Mouse (Mus musculus): ENCODE results near the gene Lurap1l.
"Not testable (repeated sequence)": the region's sequence is repeated elsewhere in the genome, so short reads cannot be mapped to it uniquely, and the experiment has no call there.

Lurap1l gene

DNA sequence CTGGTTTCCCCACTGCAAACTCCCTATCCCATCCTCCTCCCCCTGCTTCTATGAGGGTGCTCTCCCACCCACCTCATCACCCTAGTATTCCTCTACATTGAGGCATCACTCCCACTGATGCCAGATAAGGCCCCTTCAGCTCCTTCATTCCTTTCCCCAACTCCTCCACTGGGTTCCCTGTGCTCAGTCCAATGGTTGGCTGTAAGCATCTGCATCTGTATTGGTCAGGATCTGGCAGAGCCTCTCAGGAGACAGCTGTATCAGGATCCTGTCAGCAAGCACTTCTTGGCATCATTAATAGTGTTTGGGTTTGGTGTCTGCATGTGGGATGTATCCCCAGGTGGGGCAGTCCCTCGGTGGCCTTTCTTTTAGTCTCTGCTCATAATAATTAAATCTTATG, 6.7 kb downstream of the Lurap1l start:
- not testable (repeated sequence) for DNase-seq (ENCODE audit: extremely low spot score, low read depth, low spot score)

- no peak for DNase-seq (ENCODE audit: extremely low spot score, low read depth, low spot score)
Measured at GRCm38 (mm10) chr4:80917812-80918211, 7.4 kb downstream of the Lurap1l start.

- no peak for DNase-seq (ENCODE audit: extremely low spot score, low read depth, low spot score)
Measured at GRCm38 (mm10) chr4:80918526-80919129, 8.2 kb downstream of the Lurap1l start.

GRCm38 (mm10) chr4:80919217-80919867, 8.9 kb downstream of the Lurap1l start:
- DNase-seq (ENCODE audit: extremely low spot score, low read depth, low spot score) = no peak

GRCm38 (mm10) chr4:80921646-80922489, 11.4 kb downstream of the Lurap1l start:
- DNase-seq (ENCODE audit: extremely low spot score, low read depth, low spot score) = no peak

GRCm38 (mm10) chr4:80922654-80923053, 12.2 kb downstream of the Lurap1l start:
- no peak for DNase-seq (ENCODE audit: extremely low spot score, low read depth, low spot score)

- no peak for DNase-seq (ENCODE audit: extremely low spot score, low read depth, low spot score)
Measured at GRCm38 (mm10) chr4:80924815-80925214, 14.4 kb downstream of the Lurap1l start.

DNA sequence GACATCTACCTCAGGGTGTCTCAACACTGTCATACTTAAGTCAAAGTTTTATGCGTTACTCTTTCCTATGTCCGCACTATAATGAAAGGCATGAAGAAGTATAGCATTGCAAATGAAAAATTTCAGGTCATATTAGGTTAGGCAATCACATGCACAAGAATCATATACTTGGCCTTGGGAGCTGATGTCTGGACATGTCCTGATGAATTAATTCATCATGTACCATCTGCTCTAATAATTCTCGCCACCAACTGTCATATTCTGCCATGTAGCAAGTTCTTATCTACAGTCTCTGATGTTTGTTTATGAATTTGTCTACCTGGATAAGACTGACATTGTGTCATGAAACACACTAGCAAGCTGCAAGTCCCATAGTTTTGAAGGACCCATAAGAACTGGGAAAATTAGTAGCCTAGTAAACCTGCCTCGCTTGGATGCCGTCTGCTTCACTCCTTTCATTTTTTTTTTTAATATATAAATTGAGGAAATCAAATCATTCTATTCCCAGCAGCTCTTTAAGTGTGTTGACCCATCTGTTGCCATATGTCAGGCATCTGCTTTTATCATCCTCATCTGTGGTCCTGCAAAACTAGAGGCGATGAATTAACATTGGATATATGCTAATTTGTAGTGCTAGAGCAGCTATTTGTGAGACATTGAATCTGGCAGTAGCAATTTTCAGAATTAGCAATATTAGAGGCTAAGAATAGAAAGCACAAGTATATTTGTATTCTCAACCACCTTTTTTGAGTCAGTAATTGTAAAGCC, 15.5 kb downstream of the Lurap1l start:
- no peak for DNase-seq (ENCODE audit: extremely low spot score, low read depth, low spot score)

DNA sequence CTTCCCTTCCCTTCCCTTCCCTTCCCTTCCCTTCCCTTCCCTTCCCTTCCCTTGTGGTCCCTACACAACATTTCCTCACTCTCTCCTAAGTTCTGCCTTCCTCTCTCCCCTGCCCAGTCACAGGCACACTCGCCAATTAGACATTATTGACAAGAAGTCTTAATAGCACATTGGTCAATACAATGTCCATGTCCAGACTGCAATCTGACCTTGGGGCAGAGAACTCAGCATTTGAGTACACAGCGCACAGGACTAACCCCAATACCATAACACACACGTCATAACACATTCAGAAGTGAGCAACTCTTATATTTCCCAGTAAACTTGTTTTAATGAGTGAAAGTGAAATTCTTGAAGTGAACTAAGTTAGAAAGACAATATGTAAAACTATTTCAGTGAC, 24.3 kb downstream of the Lurap1l start:
- no peak for DNase-seq (ENCODE audit: extremely low spot score, low read depth, low spot score)

DNA sequence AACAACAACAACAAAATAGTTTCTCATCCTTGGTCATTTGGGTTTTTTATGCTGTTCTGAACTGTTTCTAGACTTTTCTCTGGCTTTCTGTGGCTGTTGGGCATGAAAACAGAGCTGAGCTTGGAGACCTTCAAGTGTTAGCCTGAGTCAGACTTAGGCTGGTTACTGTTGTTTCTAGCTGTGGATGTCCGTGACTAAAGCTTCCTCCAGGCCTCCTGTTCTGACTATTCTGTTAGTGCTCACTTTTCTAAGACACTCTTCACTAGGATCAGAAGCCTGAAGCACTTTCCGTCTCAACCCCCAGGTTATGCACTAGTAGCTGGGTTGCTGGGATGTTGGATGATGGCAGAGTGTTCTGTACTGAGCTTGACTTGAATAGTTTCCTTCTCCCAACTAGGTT, 28.7 kb downstream of the Lurap1l start:
- no peak for DNase-seq (ENCODE audit: extremely low spot score, low read depth, low spot score)

GRCm38 (mm10) chr4:80940946-80941345, 30.5 kb downstream of the Lurap1l start:
- no peak for DNase-seq (ENCODE audit: extremely low spot score, low read depth, low spot score)

- DNase-seq (ENCODE audit: extremely low spot score, low read depth, low spot score) = no peak
Measured at GRCm38 (mm10) chr4:80941978-80942377, 31.5 kb downstream of the Lurap1l start.

DNA sequence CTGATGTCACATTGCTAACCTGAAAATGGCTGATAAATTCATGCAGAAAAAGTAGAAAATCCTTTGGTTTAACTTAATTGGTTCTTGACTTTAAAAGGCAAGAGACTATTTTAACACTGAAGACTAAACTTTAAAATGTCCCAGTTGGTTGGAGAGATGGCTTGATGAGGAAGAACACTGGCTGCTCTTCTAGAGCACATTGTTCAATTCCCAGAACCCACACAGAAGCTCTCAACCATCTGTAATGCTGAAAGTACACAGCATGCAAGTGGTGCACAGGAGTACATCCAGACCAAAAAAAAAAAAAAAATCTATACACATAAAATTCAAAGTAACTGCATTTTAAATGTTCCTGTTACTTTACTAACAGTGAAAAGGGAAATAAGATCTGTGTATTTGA, 34.2 kb downstream of the Lurap1l start:
- DNase-seq (ENCODE audit: extremely low spot score, low read depth, low spot score) = no peak

GRCm38 (mm10) chr4:80949110-80949509, 38.7 kb downstream of the Lurap1l start:
- no peak for DNase-seq (ENCODE audit: extremely low spot score, low read depth, low spot score)

DNA sequence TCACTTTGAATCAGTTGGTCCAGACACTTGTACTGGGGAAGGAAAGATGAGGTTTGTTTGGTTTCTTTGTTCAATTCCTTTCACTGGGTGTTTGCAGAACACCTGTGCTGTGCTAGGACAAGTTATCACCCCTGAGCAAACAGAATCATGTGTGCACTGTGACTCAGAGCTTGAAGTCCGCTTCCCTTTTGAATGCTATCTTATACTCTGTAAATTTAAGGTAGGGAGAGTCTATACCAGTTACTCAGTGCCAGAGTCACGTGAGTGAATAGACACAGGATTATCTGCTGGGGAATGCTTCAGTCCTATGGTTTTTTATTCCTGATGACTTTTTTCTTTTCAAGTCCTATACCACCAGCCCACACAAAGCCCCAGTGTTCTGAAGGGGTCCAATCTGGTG, 39.3 kb downstream of the Lurap1l start:
- DNase-seq (ENCODE audit: extremely low spot score, low read depth, low spot score) = no peak

DNA sequence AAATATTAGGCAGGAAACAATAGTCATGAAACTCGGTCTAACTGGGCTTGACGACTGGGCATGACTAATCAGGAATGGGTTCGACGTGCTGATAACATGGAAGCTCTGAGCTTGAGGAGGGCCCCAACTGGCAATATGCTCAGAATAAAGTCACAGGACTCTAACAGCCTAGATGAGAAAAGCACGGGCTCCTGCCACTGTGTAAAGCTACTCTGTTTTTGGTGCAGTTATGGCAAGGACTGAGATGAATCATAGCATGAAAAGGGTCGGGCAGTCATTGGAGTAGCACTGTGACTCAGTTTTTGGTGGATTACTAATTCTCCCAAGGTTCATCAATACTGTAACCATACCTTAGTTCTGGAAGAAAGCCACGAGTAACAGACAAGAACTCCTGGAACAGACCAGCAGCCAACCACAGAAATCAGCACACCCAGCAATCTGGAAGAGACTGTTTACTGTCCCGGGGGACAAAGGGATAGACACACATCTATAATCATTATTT, 39.9 kb downstream of the Lurap1l start:
- no peak for DNase-seq (ENCODE audit: extremely low spot score, low read depth, low spot score)

- no peak for DNase-seq (ENCODE audit: extremely low spot score, low read depth, low spot score)
Measured at GRCm38 (mm10) chr4:80952653-80953052, 42.2 kb downstream of the Lurap1l start.

DNA sequence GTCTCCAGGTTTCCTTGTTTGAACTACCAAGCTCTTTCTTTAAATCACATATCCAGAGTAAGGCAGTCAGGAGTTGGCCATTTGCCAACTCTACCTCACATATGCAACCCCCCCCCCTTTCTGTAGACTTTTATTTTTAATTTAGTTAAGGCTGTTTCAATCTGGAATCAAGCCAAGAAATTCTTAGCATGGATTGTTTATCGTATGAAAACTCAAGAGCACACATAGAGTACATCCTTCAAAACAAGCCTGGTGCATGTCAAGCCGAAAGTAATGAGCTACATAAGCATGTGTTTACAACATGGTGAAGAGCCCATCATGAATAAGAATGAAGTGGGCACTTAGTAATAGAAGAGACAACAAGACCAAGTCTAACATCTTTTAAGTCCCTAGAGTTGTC, 45.5 kb downstream of the Lurap1l start:
- no peak for DNase-seq (ENCODE audit: extremely low spot score, low read depth, low spot score)

- no peak for DNase-seq (ENCODE audit: extremely low spot score, low read depth, low spot score)
Measured at GRCm38 (mm10) chr4:80967526-80967925, 57.1 kb downstream of the Lurap1l start.

GRCm38 (mm10) chr4:80971846-80972245, 61.4 kb downstream of the Lurap1l start:
- DNase-seq (ENCODE audit: extremely low spot score, low read depth, low spot score) = no peak

- DNase-seq (ENCODE audit: extremely low spot score, low read depth, low spot score) = no peak
Measured at GRCm38 (mm10) chr4:80973896-80974295, 63.5 kb downstream of the Lurap1l start.
